Mouse (Mus musculus) inflammation-experienced regulatory T-cells (primary cell): Measurements from ENCODE around the gene Cept1. TPM values are rescaled to one million over a fixed set of nuclear protein-coding genes. Genes with fewer than 3 reads are reported as not detected.

ENCODE experiments used
- polyA plus RNA-seq, 2 experiments: library from polyadenylated mRNA; unstranded; fragments of 100-300 nt; shearing (Covaris generic); gene quantifications; one replicate each; pipeline ENCODE4 v1.2.1; 2017

Cept1 gene
- 100 to 1,000 TPM in 1 of 2 experiments, 10 to 100 TPM in 1; 96.8 to 105 TPM for polyA plus RNA-seq

DNA sequence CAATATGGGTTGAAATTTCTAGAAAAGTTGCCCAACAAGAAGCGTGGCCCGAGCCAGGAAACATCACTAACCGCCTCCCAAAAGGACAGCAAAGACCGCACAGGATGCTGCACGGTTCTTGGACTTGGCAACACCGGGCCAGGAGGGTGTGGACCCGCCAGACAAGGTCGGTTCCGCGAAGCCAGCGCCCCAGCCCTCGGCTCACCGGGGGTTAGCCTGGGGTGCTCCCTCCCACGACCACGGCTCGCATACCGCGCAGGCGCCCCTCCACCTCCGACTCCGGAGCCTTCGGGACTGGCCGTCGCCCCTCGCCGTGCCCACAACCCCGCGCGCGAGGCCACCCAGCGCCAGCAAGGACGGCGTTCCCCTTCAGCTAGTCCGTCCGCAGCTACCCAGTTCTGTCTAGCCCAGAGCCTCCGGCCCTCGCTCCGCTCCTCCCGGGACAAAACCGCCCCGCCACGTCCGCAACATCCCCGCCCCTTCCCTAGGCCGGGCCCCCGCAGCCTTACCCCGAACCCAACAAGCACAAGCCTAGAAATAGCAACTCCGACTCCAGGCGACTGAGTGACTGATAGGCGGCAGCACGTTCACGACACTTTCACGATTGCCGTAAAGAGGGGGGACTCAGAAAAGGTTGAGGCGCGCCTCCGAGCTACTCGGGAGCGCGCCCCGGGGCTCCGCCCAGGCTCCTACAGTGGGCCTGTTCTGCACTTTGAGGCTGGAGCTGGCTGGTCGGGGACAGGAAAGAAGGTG is at the start of gene Cept1, which contains the start of gene Dram2:
Cept1 (minus strand) TSS at position 632 of the 753 bp plus-strand sequence.
Dram2 (plus strand) TSS at position 628 of the 753 bp plus-strand sequence.

GRCm38 (mm10) chr3:106482281-106483081 is 65.1 kb downstream of the Cept1 start, which contains the start of gene Dennd2d:
Gene Dennd2d, plus strand, starts transcription at chr3:106482405.

Other genes with a start within 250 kb of the Cept1 start
- 1 to 10 TPM in 1 of 2 experiments, under 1 TPM in 1; 0.18 to 1.9 TPM for gene Chil6, start 141.6 kb downstream of the Cept1 start, polyA plus RNA-seq
- gene Dennd2d, start 65.4 kb downstream of the Cept1 start, polyA plus RNA-seq, result 100 to 1,000 TPM; 131 to 255 TPM
- gene Dram2, start within 50 bp of the Cept1 start, polyA plus RNA-seq, result 10 to 100 TPM; 33.1 to 38.7 TPM
- gene Lrif1, start 137.2 kb upstream of the Cept1 start, polyA plus RNA-seq, result 10 to 100 TPM; 39.1 to 61.6 TPM
- gene Cd53, start 242.3 kb upstream of the Cept1 start, polyA plus RNA-seq, result 1,000 to 10,000 TPM in 1 of 2 experiments, 100 to 1,000 TPM in 1; 875 to 1,003 TPM